Mouse (Mus musculus) left cerebral cortex, postnatal 14 days (tissue): Measurements from ENCODE around the gene Serhl. TPM values are rescaled to one million over a fixed set of nuclear protein-coding genes. Genes with fewer than 3 reads are reported as not detected.

Experiments
- DNase-seq, 2 experiments: peaks; one replicate each; pipeline ENCODE4 v3.0.0; 2021 to 2022; ENCODE audit warnings: low spot score in 2 of 2, mixed read lengths in 1 of 2
- intact Hi-C: fragments of 180-260 bp; cut with DNase I; formaldehyde crosslinking; loops from one replicate; pipeline ENCODE4 v1.15.1; 2025
- total RNA-seq, 2 experiments: library from RNA; stranded (reverse); gene quantifications; 2 replicates each; pipeline ENCODE4 v1.2.3; 2021

Serhl gene
- total RNA-seq, 2 experiments from 2014 or later = 8.9 to 9.9 TPM

DNA sequence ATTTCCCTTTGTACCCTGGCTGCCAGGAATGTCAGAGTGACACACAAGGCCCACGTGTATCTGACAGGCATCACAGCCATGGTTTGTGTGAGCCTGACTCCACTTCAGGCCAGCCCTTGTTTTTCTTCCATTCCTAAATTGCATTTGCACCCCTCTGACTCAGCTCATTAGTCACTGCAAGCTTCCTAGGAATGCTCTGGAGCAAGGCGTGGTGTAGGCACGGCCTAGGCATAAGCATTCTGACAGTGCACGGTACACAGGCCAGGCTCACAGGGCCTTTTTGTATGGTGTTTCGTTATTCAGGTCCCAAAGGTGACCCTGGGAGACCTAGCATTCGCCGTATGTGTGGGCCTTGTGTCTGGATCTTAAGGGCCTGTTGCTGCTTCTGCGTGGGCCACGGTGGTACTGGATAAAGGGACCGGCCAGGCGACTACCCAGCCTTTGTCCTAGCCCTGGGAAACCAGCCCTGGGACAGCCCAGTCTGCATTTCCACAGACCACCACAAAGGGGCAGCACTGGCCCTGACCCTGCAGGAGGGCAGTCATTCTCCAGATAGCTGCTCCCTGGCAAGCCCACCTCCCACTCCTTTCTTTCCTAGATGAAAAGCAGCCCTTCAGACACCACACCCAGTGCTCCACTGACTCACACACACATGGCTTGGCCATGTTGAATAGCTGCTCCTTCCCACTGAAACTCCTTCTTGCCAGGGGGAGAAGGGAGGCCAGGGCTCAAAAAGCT is 67.8 kb downstream of the Serhl start:
- intact Hi-C loops = loop anchor here (5.0 to 10.0 kb wide), 2 partner anchors 50 to 358 kb away; partner anchors contain the start of gene Ttll1
- DNase-seq = no peak

DNA sequence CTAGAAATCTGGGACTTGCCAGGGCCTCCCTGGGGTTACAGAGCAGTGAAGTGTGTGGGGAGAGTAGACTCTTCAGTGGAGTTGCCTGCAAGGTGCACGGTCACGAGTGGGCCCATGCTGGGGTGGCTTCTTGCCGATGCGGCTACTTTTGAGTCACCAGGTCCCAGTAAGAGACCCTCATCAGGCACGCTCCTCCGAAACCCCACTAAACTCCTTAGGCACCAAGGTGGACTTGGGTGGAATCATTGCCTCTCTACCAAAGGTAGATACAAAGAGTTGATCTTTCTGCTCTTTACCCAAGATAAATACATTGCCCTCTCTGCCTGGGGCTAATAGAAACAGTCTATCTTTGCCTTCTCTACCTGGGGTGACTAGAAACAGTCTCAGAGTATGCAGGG is 68.4 kb downstream of the Serhl start:
- intact Hi-C loops = loop anchor here (5.0 to 10.0 kb wide), 2 partner anchors 50 to 357 kb away; partner anchors contain the start of gene Ttll1
- no peak for DNase-seq

DNA sequence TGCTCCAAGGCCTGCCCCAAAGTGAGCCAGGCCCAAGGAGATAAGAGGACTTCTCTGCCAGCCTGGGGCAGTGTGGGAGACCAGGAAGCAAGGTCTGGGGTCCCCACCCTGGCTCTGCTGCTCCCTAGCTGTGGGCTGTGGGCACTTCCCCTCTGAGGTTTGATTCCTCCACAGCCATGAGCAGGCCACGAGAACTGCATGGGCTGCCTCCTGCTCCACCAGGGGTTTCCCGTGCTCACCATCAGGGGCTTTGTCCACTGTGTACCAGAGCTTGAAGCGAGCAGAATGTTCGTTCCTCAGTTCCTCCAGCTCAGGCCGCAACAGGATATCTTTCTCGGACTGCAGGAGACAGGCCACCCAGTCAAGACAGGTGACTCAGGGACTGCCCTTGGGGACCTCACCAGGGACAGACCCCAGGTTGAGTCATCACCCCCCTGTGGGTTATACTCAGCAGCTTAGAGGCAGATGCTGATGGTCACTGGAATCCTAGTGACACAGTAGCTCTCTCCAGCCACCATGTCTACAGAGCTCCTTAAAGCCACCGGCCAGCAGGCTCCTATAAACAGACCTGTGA is 69.4 kb downstream of the Serhl start:
- intact Hi-C loops = loop anchor here (5.0 to 10.0 kb wide), 2 partner anchors 49 to 356 kb away; partner anchors contain the start of gene Ttll1
- DNase-seq = no peak

DNA sequence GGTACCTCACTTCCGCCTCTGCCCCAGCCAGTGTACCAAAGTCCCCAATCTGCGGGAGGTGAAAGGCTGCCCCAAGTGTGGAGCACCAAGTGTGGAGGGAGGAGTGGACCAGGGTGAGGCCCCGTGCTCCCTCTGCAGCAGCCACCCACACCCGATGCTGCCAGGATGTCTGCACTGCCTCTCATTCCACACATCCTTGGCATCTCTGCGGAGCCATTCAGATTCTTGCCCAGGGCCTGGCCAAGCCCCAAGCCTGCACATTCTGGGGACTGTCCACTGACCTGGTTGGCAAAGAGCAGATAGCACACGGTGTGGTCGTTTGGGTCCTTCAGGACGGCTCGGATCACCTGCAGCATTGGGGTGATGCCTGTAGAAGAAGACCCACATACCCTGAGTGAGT is 70.5 kb downstream of the Serhl start:
- no peak for DNase-seq
- intact Hi-C loops = loop anchor here (5.0 to 10.0 kb wide), 2 partner anchors 47 to 355 kb away; partner anchors contain the start of gene Ttll1

DNA sequence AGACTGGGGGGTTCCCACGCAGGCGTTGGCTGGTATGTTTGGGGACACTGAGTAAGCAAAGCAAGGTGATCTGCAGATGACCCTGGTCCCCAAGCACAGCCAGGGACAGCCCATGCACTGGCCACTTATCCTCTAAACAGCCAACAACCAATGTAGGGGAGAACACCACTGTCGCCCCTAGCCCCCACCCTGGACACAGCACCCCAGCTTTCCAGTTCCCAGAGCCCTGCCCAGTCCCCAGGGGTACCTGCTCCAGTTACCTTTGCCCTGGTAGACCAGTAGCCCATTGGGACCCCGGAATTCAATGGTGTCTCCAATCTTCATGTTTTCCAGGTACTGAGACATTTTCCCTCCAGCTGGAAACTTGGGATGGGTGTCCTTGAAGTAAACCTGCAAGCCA is 71.3 kb downstream of the Serhl start:
- intact Hi-C loops = no loop called here

DNA sequence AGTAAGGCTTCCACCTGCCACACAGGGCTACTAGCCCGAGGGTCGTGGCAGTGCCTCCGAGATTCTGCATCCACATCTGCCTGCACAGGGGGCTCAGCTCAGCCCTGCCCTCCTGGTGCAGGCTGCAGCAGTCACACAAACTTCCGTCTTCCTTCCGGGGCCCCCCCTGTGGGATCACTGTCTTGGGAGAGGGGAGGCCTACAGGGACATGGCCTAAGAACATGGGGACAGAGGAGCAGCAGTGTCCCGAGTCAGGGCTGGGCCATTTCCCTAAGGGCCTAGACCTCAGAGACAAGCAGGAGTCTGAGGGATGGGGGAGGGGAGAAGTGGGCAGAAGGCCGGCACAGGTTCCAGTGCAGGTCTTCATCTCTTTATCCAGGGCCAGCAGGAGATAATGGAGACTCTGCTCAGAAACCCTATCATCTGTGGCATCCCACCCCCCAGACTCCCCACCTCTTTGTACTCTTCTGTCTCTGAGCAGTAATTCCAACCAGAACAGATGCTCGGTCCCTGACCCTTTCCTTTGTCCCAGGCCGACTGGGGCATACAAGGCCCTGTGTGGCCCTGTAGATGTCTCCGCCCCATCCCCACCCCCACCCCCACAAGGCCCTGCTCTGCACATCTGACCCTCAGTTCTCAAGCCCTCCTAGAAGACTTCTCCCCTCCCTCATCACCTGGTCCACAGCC is 71.9 kb downstream of the Serhl start:
- intact Hi-C loops = no loop called here
- DNase-seq = no peak

More for the DNA sequence above, 71.3 kb downstream of the Serhl start:
- DNase-seq = no peak

DNA sequence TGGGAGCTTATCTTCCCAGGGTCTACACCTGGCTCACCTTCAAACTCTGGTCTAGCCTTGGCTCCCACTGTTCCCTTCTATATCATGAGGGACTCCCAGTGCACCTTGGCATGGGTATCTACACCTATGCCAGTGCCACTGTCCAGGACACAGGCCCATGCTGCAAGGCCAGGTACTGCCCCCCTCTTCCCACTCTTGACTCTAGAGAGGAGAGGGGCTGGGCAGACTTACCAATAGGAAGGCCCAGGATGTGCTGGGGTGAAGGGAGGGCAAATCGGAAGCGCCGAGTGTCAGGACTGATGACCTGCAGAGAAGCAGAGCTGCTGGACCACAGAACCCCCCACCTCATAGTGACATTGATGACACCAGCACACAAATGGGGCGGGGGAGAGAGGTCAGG is 72.7 kb downstream of the Serhl start:
- DNase-seq = no peak
- intact Hi-C loops = no loop called here

DNA sequence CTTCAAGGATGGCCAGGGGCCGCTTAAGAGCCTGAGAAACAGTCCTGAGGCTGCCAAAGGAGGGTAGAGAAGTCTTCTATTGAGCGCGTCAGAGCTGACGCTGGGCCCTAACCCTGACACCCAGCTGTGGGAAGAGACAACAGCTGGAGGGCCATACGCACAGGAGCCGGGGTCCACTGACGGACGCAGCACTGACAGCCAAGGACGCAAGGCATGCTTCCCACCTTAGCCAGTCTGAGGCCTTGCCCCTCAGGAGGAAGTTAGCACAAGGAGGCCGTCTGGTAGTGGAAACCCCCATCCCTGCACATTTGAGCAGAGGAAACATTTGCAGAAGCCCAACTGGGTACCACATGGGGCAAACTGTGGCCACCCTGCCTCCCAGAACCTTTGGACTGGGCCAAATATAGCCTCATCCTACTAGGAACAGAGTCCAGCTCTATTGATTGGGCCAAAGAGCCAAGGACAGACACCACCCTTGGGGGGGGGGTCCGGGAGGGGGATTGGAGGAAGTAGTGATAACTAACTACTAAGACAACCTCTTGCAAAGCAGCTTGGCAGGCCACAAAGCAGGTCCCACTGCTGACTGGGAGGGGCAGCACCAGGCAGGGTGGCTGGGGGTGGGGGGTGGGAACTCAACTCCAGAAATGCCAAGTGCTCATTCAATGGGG is 73.6 kb downstream of the Serhl start:
- DNase-seq = no peak

DNA sequence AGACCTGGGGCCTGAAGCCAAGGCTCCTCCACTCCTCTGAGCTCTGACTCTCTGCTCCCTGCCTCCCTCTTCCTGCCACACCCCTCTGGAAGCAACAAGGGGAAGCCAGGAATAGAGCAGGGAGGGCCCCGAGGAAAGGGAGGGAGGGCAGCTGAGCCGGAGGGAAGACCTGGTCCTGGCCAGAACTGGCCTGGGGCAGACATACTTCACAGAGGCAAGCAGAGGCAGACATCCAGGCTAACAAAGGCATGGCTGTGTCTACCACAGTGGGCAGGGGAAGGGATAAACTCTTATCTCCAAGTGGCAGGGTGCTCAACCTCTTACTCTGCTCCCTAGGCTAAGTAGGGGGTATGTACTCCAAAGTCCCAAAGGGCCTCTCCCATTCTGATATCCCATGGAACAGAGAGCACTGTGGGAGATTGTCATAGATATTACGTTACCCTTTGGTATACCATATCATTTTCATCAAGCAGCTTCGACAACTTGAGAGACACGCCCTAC is 75.7 kb downstream of the Serhl start:
- no peak for DNase-seq
- intact Hi-C loops = no loop called here

More for the DNA sequence above, 73.6 kb downstream of the Serhl start:
- intact Hi-C loops = no loop called here

DNA sequence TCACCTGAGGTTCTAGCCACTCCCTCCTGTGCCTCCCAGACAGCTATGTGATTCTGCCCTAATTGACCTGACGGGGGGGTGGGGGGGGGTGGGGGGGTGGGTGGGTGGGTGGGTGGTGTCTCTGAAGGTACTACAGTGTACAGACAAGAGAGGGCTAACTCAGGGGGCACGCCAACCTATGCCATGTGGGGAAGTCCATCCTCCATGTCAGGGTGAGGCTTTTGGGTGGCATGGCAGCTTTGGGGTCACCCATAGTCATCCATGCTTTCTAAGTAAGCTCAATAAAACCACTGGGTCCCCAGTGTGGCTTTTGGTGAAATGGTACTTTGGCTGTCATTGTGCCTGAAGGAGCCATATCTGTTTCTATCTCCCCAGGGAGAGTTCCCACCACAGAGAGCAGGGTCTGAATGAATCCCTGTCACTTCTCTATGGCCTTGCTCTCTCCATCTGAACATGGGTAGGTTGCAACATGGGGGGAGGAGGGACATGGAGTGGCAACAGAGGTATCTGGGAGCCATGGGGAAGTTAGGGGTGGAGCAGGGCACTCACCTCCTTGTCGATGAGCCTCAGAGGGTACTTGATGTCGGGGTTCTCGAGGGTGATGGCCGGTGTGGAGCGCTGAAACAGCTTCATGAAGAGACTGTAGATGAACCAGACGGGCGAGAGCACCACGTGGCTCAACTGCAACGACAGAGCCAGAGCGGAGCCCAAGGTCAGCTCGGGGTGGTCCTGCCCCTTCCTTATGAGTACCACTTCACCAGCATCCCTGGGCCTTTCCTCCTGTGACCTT is 76.4 kb downstream of the Serhl start:
- intact Hi-C loops = no loop called here
- no peak for DNase-seq

Other genes with a start within 250 kb of the Serhl start
- 100 to 1,000 TPM; 127 to 151 TPM for gene Tcf20, start 101.6 kb upstream of the Serhl start, total RNA-seq
- gene Nfam1, start 56.2 kb upstream of the Serhl start, total RNA-seq = 1 to 10 TPM; 2.2 to 2.9 TPM
- gene Rrp7a, start 33.3 kb downstream of the Serhl start, total RNA-seq = 100 to 1,000 TPM; 131 to 151 TPM
- gene Poldip3, start 59.9 kb downstream of the Serhl start, total RNA-seq = 10 to 100 TPM; 84.2 to 88.4 TPM
- gene Cyb5r3, start 83.1 kb downstream of the Serhl start, total RNA-seq = 10 to 100 TPM; 67.9 to 69.6 TPM
- 1 to 10 TPM; 2.4 to 3.5 TPM for gene A4galt, start 162.3 kb downstream of the Serhl start, total RNA-seq